Mouse (Mus musculus): Measurements from ENCODE around the gene Spink2. TPM values are rescaled to one million over a fixed set of nuclear protein-coding genes. Genes with fewer than 3 reads are reported as not detected.

Gene Spink2
- polyA plus RNA-seq, 1 experiment from 2014 or later, result 1.3 TPM

DNA sequence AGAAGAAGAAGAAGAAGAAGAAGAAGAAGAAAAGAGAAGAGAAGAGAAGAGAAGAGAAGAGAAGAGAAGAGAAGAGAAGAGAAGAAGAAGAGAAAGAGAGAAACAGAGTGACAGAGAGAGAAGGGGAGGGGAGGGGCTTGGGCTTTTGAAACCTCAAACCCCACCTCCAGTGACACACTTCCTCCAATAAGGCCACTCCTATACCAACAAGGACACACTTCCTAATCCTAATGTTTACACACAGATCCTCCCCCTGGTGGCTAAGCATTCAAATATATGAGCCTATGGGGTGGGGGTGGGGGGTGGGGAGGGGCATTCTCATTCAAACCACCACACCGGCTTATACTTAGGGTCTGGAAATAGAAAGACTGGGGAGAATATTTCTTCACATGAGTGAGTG, 27.9 kb downstream of the Spink2 start:
- Histone ChIP-seq H3K36me3 (ENCODE audit: insufficient read depth, low read length) (no peaks in the 10 kb centered on the region), H3K9ac (replicated peaks; ENCODE audit: low read length) (no peak overlapping the region), H3K9me3 (ENCODE audit: low read length) (no peaks in the 10 kb centered on the region), H3K4me2 (replicated peaks; ENCODE audit: low read depth, low read length) (no peak overlapping the region), H3K27me3 (ENCODE audit: insufficient read depth, low read length) (0 out of 2 replicates have a peak, but pooled peaks cover 4% of the 10 kb centered on the region), H3K4me3 (ENCODE audit: low read length) (no peak overlapping the region), H3K27ac (ENCODE audit: low read length) (no peak overlapping the region), H3K4me1 (ENCODE audit: insufficient read depth, low read length) (peaks cover 2% of the 10 kb centered on the region)
- no peak for ATAC-seq (ENCODE audit: low FRiP score, low TSS enrichment)
- 59% methylated on average over 1 of the region's 1 CpGs for WGBS

DNA sequence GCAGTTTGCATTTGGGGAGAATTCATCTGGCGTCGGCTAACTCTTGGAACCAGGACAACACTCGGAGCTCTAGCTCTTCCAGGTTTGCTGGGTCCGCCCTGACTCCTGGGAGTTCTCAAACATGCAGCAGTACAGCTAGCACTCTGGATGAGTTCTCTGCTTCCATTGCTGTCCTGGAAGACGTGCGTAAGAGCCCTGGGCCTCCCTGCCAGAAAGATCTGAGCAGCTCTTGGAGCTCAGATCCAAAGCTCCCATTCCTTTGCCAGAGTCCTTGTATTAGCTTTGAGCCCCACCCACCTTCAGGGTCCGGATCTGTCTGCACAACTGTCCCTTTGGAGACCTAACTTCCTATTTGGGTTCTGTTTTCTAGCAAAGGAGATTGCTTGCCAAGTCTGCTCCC, 29.8 kb downstream of the Spink2 start:
- Histone ChIP-seq H3K9me3 (ENCODE audit: low read length) (no peaks in the 10 kb centered on the region), H3K4me3 (ENCODE audit: low read length) (no peak overlapping the region), H3K27me3 (ENCODE audit: insufficient read depth, low read length) (0 out of 2 replicates have a peak, but pooled peaks cover 4% of the 10 kb centered on the region), H3K27ac (ENCODE audit: low read length) (no peak overlapping the region), H3K9ac (replicated peaks; ENCODE audit: low read length) (no peak overlapping the region), H3K4me1 (ENCODE audit: insufficient read depth, low read length) (peaks cover 13% of the 10 kb centered on the region), H3K36me3 (ENCODE audit: insufficient read depth, low read length) (no peaks in the 10 kb centered on the region), H3K4me2 (replicated peaks; ENCODE audit: low read depth, low read length) (no peak overlapping the region)
- WGBS, result 74% methylated on average over 7 of the region's 7 CpGs
- no peak for ATAC-seq (ENCODE audit: low FRiP score, low TSS enrichment)

DNA sequence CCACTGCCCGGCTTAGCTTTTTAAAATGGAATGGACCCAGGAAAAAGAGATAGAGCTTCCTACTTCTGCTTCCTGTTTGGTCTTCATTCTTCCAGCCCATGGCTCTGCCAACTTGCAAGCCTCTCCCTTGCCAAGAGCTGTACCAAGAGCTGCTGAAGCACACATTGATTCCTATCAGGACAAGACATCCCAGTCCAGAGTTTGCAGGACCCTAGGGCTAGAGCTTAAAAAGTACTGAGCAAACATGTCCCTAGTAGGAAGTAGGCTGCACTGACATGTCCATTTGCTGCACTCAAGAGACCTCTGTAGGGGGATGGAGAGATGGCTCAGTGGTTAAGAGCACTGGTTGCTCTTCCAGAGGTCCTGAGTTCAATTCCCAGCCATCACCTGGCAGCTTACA, 32.3 kb downstream of the Spink2 start:
- H3K27ac ChIP-seq (ENCODE audit: low read length), result no peak overlapping the region
- peaks cover 13% of the 10 kb centered on the region for H3K4me1 ChIP-seq (ENCODE audit: insufficient read depth, low read length)
- no peaks in the 10 kb centered on the region for H3K36me3 ChIP-seq (ENCODE audit: insufficient read depth, low read length)
- WGBS, result 90% methylated on average over 1 of the region's 1 CpGs
- H3K4me2 ChIP-seq (replicated peaks; ENCODE audit: low read depth, low read length), result no peak overlapping the region
- no peaks in the 10 kb centered on the region for H3K9me3 ChIP-seq (ENCODE audit: low read length)
- no peak overlapping the region for H3K4me3 ChIP-seq (ENCODE audit: low read length)
- no peak for ATAC-seq (ENCODE audit: low FRiP score, low TSS enrichment)
- H3K27me3 ChIP-seq (ENCODE audit: insufficient read depth, low read length), result 0 out of 2 replicates have a peak, but pooled peaks cover 4% of the 10 kb centered on the region
- H3K9ac ChIP-seq (replicated peaks; ENCODE audit: low read length), result no peak overlapping the region

DNA sequence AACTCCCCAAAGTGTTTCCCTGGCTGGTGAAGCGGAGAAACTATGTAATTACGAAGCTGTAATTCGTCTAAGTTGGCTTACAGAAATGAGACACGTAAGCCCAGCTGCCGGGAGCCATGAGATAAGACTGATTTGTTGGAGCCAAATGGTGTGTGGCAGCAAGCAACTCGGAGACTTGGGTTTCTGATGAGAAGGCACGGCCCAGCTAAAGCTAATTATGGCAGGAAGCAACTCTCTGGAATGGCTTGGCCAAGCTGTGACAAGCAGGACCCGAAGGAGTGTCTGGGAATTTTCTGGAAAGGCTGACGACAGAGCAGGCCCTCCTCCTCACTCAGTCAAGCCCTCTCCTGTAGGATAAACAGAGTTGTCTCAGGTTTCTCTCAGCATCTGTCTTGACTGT, 33.3 kb downstream of the Spink2 start:
- Histone ChIP-seq H3K4me1 (ENCODE audit: insufficient read depth, low read length) (peaks cover 13% of the 10 kb centered on the region), H3K27ac (ENCODE audit: low read length) (no peak overlapping the region), H3K4me2 (replicated peaks; ENCODE audit: low read depth, low read length) (no peak overlapping the region), H3K36me3 (ENCODE audit: insufficient read depth, low read length) (no peaks in the 10 kb centered on the region), H3K4me3 (ENCODE audit: low read length) (no peak overlapping the region), H3K9me3 (ENCODE audit: low read length) (no peaks in the 10 kb centered on the region), H3K27me3 (ENCODE audit: insufficient read depth, low read length) (0 out of 2 replicates have a peak, but pooled peaks cover 4% of the 10 kb centered on the region), H3K9ac (replicated peaks; ENCODE audit: low read length) (no peak overlapping the region)
- ATAC-seq (ENCODE audit: low FRiP score, low TSS enrichment), result no peak
- 17% methylated on average over 9 of the region's 9 CpGs for WGBS

DNA sequence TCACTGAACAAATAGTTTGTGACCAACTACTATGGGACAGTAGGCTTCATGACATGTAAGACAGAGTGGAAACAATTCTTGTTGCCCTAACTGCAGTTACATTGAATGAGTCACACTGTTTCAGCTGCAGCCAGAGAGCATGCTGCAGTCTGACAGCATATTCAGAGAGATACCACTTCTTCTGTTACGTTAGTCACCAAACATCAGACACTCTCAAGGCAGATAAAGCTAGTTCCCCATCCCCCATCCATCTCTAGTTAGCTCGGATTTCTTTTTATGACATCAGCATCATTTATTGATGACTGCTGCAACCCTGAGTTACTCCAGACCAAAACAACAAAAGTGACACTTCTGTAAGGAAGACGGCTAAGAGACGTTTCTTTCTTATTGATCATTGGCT, 36.5 kb downstream of the Spink2 start:
- Histone ChIP-seq H3K27ac (ENCODE audit: low read length) (no peak overlapping the region), H3K36me3 (ENCODE audit: insufficient read depth, low read length) (no peaks in the 10 kb centered on the region), H3K27me3 (ENCODE audit: insufficient read depth, low read length) (0 out of 2 replicates have a peak, but pooled peaks cover under 1% of the 10 kb centered on the region), H3K4me2 (replicated peaks; ENCODE audit: low read depth, low read length) (no peak overlapping the region), H3K9me3 (ENCODE audit: low read length) (no peaks in the 10 kb centered on the region), H3K4me1 (ENCODE audit: insufficient read depth, low read length) (peaks cover 13% of the 10 kb centered on the region), H3K9ac (replicated peaks; ENCODE audit: low read length) (no peak overlapping the region), H3K4me3 (ENCODE audit: low read length) (no peak overlapping the region)
- no peak for ATAC-seq (ENCODE audit: low FRiP score, low TSS enrichment)
- 50% methylated on average over 4 of the region's 4 CpGs for WGBS

DNA sequence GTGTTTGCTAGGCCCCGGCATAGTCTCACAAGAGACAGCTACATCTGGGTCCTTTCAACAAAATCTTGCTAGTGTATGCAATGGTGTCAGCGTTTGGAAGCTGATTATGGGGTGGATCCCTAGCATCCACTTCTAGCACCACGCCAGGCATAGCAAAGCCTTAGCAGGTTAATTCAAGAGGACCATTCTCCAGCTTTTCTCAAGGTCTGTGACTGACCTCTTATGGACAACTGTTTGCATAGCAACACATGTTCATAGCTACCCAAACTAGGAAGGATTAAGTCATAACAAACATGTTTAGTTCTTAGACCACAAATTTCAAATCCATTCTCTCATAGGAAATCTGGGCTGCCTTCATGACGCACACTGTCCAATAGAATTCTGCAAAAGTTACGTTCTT, 40.7 kb downstream of the Spink2 start:
- Histone ChIP-seq H3K4me2 (replicated peaks; ENCODE audit: low read depth, low read length) (no peak overlapping the region), H3K27ac (ENCODE audit: low read length) (no peak overlapping the region), H3K36me3 (ENCODE audit: insufficient read depth, low read length) (no peaks in the 10 kb centered on the region), H3K9ac (replicated peaks; ENCODE audit: low read length) (no peak overlapping the region), H3K4me1 (ENCODE audit: insufficient read depth, low read length) (0 out of 2 replicates have a peak, but pooled peaks cover 2% of the 10 kb centered on the region), H3K9me3 (ENCODE audit: low read length) (no peaks in the 10 kb centered on the region), H3K27me3 (ENCODE audit: insufficient read depth, low read length) (no peaks in the 10 kb centered on the region), H3K4me3 (ENCODE audit: low read length) (no peak overlapping the region)
- 58% methylated on average over 4 of the region's 5 CpGs for WGBS
- no peak for ATAC-seq (ENCODE audit: low FRiP score, low TSS enrichment)

DNA sequence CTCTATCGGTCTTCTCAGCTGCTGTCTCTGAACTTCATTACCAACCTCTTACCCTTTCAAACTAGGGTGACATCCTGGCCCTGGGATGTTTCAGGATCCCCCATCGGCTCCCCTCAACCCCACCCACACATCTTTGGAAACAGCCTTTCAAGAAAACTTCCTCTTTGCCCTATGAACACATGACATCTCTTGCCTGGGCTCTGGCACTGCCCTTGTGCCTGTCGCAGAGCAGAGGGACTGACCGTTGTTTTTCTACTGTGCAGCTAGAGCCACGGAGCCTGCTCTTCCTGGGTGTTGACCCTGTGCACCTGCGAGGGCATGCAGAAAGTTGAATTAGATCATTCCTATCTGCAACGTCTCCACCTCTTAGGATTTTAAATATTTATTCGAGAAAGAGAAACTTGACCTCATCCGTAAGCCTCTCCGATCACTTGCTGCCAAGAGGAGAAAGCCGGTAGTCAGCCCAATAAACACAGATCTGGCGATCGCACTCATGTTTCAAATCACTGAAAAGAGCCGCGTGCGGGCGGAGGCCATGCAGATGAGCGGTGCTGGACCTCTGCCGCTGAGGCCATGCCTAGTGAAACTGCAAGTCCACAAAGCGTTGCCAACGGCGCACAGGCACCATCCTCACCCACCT, 43.8 kb downstream of the Spink2 start:
- no peaks in the 10 kb centered on the region for H3K36me3 ChIP-seq (ENCODE audit: insufficient read depth, low read length)
- no peaks in the 10 kb centered on the region for H3K27me3 ChIP-seq (ENCODE audit: insufficient read depth, low read length)
- WGBS, result 71% methylated on average over 22 of the region's 22 CpGs
- H3K4me2 ChIP-seq (replicated peaks; ENCODE audit: low read depth, low read length), result no peak overlapping the region
- H3K4me3 ChIP-seq (ENCODE audit: low read length), result no peak overlapping the region
- no peaks in the 10 kb centered on the region for H3K9me3 ChIP-seq (ENCODE audit: low read length)
- no peak overlapping the region for H3K9ac ChIP-seq (replicated peaks; ENCODE audit: low read length)
- no peak for ATAC-seq (ENCODE audit: low FRiP score, low TSS enrichment)
- no peak overlapping the region for H3K27ac ChIP-seq (ENCODE audit: low read length)
- H3K4me1 ChIP-seq (ENCODE audit: insufficient read depth, low read length), result 0 out of 2 replicates have a peak, but pooled peaks cover 2% of the 10 kb centered on the region

DNA sequence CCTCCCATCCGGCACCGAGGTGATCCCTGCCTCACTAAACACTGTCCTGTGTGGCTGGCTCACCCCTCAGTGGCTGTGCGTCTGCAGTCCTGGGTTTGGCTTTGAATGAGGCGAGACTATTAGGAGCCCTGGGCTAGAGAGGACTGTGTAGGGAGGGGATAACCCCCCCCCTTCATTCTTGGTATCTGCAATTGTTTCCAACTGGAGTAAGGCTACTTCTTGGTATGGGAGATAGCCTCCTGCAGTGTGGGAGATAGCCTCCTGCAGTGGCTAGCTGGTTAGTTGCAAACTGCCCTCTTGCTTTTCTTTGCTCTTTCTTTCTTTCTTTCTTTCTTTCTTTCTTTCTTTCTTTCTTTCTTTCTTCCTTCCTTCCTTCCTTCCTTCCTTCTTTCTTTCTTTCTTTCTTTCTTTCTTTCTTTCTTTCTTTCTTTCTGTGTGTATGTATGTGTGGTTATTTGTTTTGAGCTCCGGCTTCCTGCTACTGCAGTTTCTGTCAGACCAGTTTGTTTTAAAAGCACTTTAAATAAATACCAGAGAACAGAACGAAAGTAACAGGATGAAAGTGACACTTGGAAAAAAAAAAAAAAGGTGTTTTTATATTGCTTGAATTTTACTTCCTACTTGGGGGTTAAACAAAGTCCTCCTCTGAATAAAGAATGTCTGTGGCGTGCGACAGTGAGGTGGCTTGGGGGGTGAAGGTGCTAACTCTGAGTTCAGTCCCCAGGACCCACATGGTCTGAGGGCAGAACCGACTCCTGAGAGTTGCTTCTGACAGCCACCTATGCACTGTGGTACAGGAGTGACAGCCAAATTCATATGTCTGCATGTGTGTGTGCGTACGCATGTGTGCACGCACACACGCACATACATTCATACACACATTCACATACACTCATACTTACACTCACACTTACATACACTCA, 45.3 kb downstream of the Spink2 start:
- 61% methylated on average over 13 of the region's 13 CpGs for WGBS
- H3K27ac ChIP-seq (ENCODE audit: low read length), result no peak overlapping the region
- H3K9me3 ChIP-seq (ENCODE audit: low read length), result no peaks in the 10 kb centered on the region
- H3K27me3 ChIP-seq (ENCODE audit: insufficient read depth, low read length), result no peaks in the 10 kb centered on the region
- H3K4me3 ChIP-seq (ENCODE audit: low read length), result no peak overlapping the region
- H3K4me2 ChIP-seq (replicated peaks; ENCODE audit: low read depth, low read length), result no peak overlapping the region
- ATAC-seq (ENCODE audit: low FRiP score, low TSS enrichment), result no peak
- no peaks in the 10 kb centered on the region for H3K36me3 ChIP-seq (ENCODE audit: insufficient read depth, low read length)
- no peak overlapping the region for H3K9ac ChIP-seq (replicated peaks; ENCODE audit: low read length)
- 0 out of 2 replicates have a peak, but pooled peaks cover 2% of the 10 kb centered on the region for H3K4me1 ChIP-seq (ENCODE audit: insufficient read depth, low read length)

DNA sequence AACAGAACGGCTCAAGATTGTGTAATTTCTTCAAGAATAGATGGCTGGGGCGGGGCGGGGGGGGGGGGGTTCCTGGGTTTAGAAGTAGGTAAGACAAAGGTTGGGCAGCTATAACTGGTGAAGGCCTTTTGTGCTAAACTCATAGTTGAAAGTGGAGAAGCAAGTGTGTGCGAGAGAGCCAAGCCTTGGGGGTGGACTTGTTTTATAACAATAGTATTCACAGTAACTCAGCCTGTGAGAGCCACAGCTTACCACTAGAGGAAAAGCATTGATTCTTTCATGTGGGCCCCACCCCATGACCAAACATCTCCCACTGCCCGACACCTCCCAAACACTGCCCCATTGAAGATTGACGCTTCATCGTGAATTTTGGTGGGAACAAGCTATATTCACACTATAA, 47.7 kb downstream of the Spink2 start:
- Histone ChIP-seq H3K4me3 (ENCODE audit: low read length) (no peak overlapping the region), H3K9ac (replicated peaks; ENCODE audit: low read length) (no peak overlapping the region), H3K36me3 (ENCODE audit: insufficient read depth, low read length) (no peaks in the 10 kb centered on the region), H3K27me3 (ENCODE audit: insufficient read depth, low read length) (no peaks in the 10 kb centered on the region), H3K4me1 (ENCODE audit: insufficient read depth, low read length) (0 out of 2 replicates have a peak, but pooled peaks cover 2% of the 10 kb centered on the region), H3K27ac (ENCODE audit: low read length) (no peak overlapping the region), H3K9me3 (ENCODE audit: low read length) (no peaks in the 10 kb centered on the region), H3K4me2 (replicated peaks; ENCODE audit: low read depth, low read length) (no peak overlapping the region)
- ATAC-seq (ENCODE audit: low FRiP score, low TSS enrichment), result no peak
- WGBS, result 78% methylated on average over 7 of the region's 7 CpGs

DNA sequence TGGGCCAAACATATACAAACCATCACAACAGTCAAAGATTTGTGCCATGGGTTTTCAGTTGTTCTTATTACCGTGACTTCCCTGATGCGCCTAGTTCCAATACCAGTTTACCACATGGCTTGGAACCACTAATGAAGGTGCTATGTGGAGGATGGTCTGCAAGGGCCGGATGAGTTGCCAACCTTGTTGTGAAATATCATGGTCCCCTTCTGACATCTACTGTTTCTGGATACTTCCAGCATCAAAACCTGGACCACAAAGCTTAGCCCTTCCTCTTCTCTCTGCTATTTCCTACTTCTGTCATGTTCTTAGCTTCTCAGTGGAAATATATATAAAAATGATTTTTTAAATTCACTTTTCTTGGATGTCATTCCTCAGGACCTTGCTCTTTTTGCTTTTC, 48.7 kb downstream of the Spink2 start:
- H3K36me3 ChIP-seq (ENCODE audit: insufficient read depth, low read length), result no peaks in the 10 kb centered on the region
- H3K9ac ChIP-seq (replicated peaks; ENCODE audit: low read length), result no peak overlapping the region
- no peak overlapping the region for H3K27ac ChIP-seq (ENCODE audit: low read length)
- H3K4me2 ChIP-seq (replicated peaks; ENCODE audit: low read depth, low read length), result no peak overlapping the region
- WGBS, result 88% methylated on average over 3 of the region's 3 CpGs
- H3K4me1 ChIP-seq (ENCODE audit: insufficient read depth, low read length), result peaks cover 8% of the 10 kb centered on the region; the same call in 1 of the 2 replicates
- H3K27me3 ChIP-seq (ENCODE audit: insufficient read depth, low read length), result no peaks in the 10 kb centered on the region
- ATAC-seq (ENCODE audit: low FRiP score, low TSS enrichment), result no peak
- H3K9me3 ChIP-seq (ENCODE audit: low read length), result no peaks in the 10 kb centered on the region
- H3K4me3 ChIP-seq (ENCODE audit: low read length), result no peak overlapping the region
